Mouse (Mus musculus) spleen, adult 12 weeks (tissue): Measurements from ENCODE around the gene Smyd2.

Experiments used
- DNase-seq: peaks from one replicate; pipeline ENCODE4 v3.0.0; 2022; ENCODE audit warnings: low spot score

Smyd2 gene

GRCm38 (mm10) chr1:189871625-189872024 is 50.5 kb downstream of the Smyd2 start:
- DNase-seq: no peak

GRCm38 (mm10) chr1:189870539-189870938 is 51.6 kb downstream of the Smyd2 start:
- DNase-seq: no peak

- DNase-seq: no peak
Observed at GRCm38 (mm10) chr1:189869651-189870270, 52.4 kb downstream of the Smyd2 start.

GRCm38 (mm10) chr1:189868036-189868435 is 54.1 kb downstream of the Smyd2 start:
- DNase-seq: no peak

GRCm38 (mm10) chr1:189867497-189867896 is 54.7 kb downstream of the Smyd2 start:
- no peak for DNase-seq

- no peak for DNase-seq
Observed at GRCm38 (mm10) chr1:189867034-189867433, 55.1 kb downstream of the Smyd2 start.

- no peak for DNase-seq
Observed at GRCm38 (mm10) chr1:189866621-189867020, 55.5 kb downstream of the Smyd2 start.

GRCm38 (mm10) chr1:189864846-189865560 is 57.2 kb downstream of the Smyd2 start:
- DNase-seq: no peak

- DNase-seq: no peak
Observed at GRCm38 (mm10) chr1:189864301-189864700, 57.9 kb downstream of the Smyd2 start.

GRCm38 (mm10) chr1:189863727-189864126 is 58.4 kb downstream of the Smyd2 start:
- no peak for DNase-seq

- no peak for DNase-seq
Observed at GRCm38 (mm10) chr1:189860942-189861315, 61.2 kb downstream of the Smyd2 start.

- no peak for DNase-seq
Observed at GRCm38 (mm10) chr1:189860112-189860941, 61.8 kb downstream of the Smyd2 start.

- no peak for DNase-seq
Observed at GRCm38 (mm10) chr1:189858377-189858776, 63.8 kb downstream of the Smyd2 start.

- no peak for DNase-seq
Observed at GRCm38 (mm10) chr1:189855739-189856138, 66.4 kb downstream of the Smyd2 start.

GRCm38 (mm10) chr1:189854646-189855045 is 67.5 kb downstream of the Smyd2 start:
- DNase-seq: no peak

GRCm38 (mm10) chr1:189852456-189852855 is 69.7 kb downstream of the Smyd2 start:
- DNase-seq: no peak

- DNase-seq: no peak
Observed at GRCm38 (mm10) chr1:189852051-189852450, 70.1 kb downstream of the Smyd2 start.

- no peak for DNase-seq
Observed at GRCm38 (mm10) chr1:189849550-189849949, 72.6 kb downstream of the Smyd2 start.

- DNase-seq: no peak
Observed at GRCm38 (mm10) chr1:189846319-189846718, 75.8 kb downstream of the Smyd2 start.

- DNase-seq: no peak
Observed at GRCm38 (mm10) chr1:189834166-189834565, 88.0 kb downstream of the Smyd2 start.

- no peak for DNase-seq
Observed at GRCm38 (mm10) chr1:189833351-189833750, 88.8 kb downstream of the Smyd2 start.

GRCm38 (mm10) chr1:189830797-189831232 is 91.3 kb downstream of the Smyd2 start:
- peak; percentile 4 for DNase-seq
